Mouse (Mus musculus): ENCODE results near the gene Fam151b.

GRCm38 (mm10) chr13:92467891-92468290, 15.9 kb downstream of the Fam151b start:
- TF ChIP-seq CTCF (IDR thresholded peaks at IDR 0.05; ENCODE audit: insufficient read depth, low read length) (no peak), POLR2A (IDR thresholded peaks at IDR 0.05; ENCODE audit: borderline replicate concordance, extremely low read depth, low read depth, low read length) (no peak)

All from lung, adult 2 months (tissue).